Mouse (Mus musculus) monocyte, adult 2 months (primary cell): Measurements from ENCODE around the gene Vars.

ENCODE experiments used
- DNase-seq, 2 experiments: peaks; one replicate each; pipeline ENCODE4 v3.0.0; 2022; ENCODE audit warnings: low spot score in 2 of 2, low read depth in 1 of 2

Gene Vars

GRCm38 (mm10) chr17:35047688-35048087, 46.9 kb downstream of the Vars start:
- no peak for DNase-seq

- no peak for DNase-seq
These were observed 47.6 kb downstream of the Vars start for GRCm38 (mm10) chr17:35048149-35048931.

GRCm38 (mm10) chr17:35048932-35049440, 48.2 kb downstream of the Vars start:
- DNase-seq, result no peak

- no peak for DNase-seq
These were observed 48.8 kb downstream of the Vars start, which contains the start of gene Clic1 for GRCm38 (mm10) chr17:35049561-35050016. Gene Clic1, plus strand, starts transcription at chr17:35049966.

GRCm38 (mm10) chr17:35050126-35050750, 49.5 kb downstream of the Vars start:
- DNase-seq, result peak in 1 of 2 experiments; percentile 55

- peak; percentile 55 to 56 for DNase-seq
These were observed 50.6 kb downstream of the Vars start for GRCm38 (mm10) chr17:35051156-35052086.

- DNase-seq, result no peak
These were observed 51.5 kb downstream of the Vars start for GRCm38 (mm10) chr17:35052271-35052798.

- no peak for DNase-seq
These were observed 55.1 kb downstream of the Vars start for GRCm38 (mm10) chr17:35055691-35056495.

DNA sequence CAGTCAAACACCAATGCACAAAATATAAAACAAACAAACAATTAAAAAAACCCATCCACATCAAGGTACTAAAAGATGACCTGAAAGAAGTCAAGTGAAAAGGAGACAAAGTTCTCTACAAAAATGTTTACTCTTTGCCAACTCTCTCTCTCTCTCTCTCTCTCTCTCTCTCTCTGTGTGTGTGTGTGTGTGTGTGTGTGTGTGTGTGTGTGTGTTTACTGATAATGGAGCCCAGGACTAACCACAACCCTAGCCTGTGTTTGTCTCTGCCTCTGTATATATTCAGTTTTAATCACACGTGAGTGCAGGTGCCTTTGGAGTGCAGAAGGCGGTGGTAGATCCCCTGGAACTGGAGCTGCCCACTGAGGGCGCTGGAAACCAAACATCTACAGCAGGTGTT, 56.3 kb downstream of the Vars start:
- no peak for DNase-seq

- DNase-seq, result no peak
These were observed 57.5 kb downstream of the Vars start for GRCm38 (mm10) chr17:35058316-35058715.

GRCm38 (mm10) chr17:35058911-35059892, 58.4 kb downstream of the Vars start, which contains the start of gene Ddah2:
Gene Ddah2, plus strand, starts transcription at chr17:35059035.
- DNase-seq, result peak in 1 of 2 experiments; percentile 65

DNA sequence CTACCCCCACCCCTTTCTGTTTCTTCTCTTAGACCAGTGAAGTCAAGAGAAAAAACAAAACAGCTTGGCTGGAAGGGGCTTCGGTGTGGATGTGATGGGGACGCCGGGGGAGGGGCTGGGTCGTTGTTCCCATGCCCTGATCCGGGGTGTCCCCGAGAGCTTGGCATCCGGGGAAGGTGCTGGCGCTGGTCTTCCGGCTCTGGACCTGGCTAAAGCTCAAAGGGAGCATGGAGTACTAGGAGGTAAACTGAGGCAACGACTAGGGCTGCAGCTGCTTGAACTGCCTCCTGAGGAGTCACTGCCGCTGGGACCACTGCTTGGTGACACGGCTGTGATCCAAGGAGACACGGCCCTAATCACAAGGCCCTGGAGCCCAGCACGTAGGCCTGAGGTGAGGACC, 59.3 kb downstream of the Vars start:
- DNase-seq, result no peak

DNA sequence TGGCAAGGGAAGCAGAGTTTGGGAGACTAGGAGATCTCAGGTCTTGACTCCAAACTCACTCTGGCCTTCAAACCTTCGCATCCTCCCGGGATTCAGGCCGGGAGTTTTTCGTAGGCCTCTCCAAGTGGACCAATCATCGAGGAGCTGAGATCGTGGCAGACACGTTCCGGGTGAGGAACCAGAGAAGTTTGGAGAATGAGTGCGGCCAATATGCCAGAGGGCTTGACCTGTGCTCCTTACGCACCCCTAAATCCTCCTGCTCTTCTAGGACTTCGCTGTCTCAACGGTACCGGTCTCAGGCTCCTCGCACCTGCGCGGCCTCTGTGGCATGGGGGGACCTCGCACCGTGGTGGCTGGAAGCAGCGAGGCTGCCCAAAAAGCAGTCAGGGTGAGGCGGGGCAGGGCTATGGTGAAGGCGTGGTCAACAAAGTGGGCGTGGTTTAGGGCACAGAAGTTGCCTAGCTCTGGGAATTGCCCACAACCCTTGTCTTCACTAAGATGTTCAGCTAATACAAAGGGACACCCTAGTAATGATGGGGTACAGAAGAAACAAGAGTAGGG, 60.0 kb downstream of the Vars start:
- no peak for DNase-seq

GRCm38 (mm10) chr17:35061299-35061698, 60.5 kb downstream of the Vars start:
- DNase-seq, result no peak

GRCm38 (mm10) chr17:35063466-35063865, 62.7 kb downstream of the Vars start:
- DNase-seq, result no peak

- DNase-seq, result no peak
These were observed 63.6 kb downstream of the Vars start for GRCm38 (mm10) chr17:35064378-35064877.

DNA sequence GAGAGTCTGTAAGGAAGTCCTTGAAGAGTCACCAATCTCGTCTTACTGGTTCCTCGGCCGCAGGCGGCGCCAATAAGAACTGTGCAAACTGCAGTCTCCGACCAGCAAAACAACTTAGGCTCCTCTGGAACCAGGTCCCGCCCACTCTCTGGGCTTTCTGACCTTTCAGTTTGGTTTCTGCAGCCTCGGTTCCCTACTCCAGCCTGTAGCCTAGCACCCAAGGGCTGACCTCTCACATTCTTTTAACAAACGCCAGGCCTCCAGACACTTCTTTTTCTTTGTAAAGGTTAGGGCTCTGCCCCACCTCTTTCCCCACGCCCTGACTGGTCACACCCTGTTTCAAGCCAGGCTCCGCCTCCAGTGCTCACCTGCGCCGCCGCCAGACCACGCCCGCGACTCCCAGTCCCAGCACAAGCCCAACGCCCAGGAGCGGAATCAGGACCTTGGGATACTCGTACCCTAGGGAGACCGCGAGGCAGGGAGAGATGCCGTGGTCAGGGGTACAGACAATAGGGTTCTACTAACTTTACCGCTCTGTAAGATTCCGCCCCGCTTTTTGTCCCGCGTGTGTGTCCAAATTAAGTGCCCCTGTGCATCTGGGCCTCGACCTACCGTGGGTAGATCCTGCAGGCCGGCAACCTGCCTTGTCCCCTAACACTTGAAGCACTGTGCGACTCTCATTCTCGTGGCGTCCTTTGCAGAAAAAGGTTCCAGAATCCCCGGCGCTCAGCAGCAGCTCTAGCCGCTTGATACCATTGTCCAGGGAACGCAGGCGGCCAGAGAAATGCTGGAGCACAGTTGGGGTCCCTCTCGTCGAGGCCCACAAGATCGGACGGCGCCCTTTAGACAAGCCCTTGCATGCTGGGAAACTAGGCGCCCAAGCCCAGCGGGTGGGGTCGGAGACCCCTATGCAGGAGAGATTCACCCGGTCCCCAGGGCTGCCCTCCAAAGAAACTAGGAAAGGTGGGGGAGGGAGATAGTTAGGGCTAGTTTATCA, 64.5 kb downstream of the Vars start, which contains the start of gene Ly6g6c:
Gene Ly6g6c (plus strand): TSS at position 438 of the 997 bp plus-strand sequence.
- no peak for DNase-seq
